Mouse (Mus musculus): ENCODE results near the gene Vars. TPM values are rescaled to one million over a fixed set of nuclear protein-coding genes. Genes with fewer than 3 reads are reported as not detected.

Vars gene
- polyA plus RNA-seq, 1 experiment from 2014 or later = 112 TPM

- DNase-seq (no peak), ATAC-seq (ENCODE audit: low read depth) (no peak)
- Histone ChIP-seq H3K9ac (peak overlapping the region; percentile 95), H3K27ac (peak overlapping the region; percentile 97), H3K36me3 (no peaks in the 10 kb centered on the region), H3K27me3 (no peaks in the 10 kb centered on the region), H3K4me1 (replicated peaks) (peaks cover 82% of the 10 kb centered on the region), H3K9me3 (replicated peaks) (no peaks in the 10 kb centered on the region), H3K4me3 (replicated peaks) (peak overlapping the region; percentile 75), H3K4me2 (peak overlapping the region; percentile 100)
- 3% methylated on average over 48 of the region's 48 CpGs for whole genome bisulfite sequencing (ENCODE audit: insufficient replicate concordance)
Measured at GRCm38 (mm10) chr17:35045807-35046680, 45.3 kb downstream of the Vars start.

- Histone ChIP-seq H3K4me2 (peak within 1 kb of the TSS; percentile 100), H3K9ac (peak within 1 kb of the TSS; percentile 95), H3K27me3 (no peaks in the 10 kb centered on the region), H3K27ac (peak within 1 kb of the TSS; percentile 97), H3K36me3 (no peaks in the 10 kb centered on the region), H3K9me3 (replicated peaks) (no peaks in the 10 kb centered on the region), H3K4me3 (replicated peaks) (peak within 1 kb of the TSS; percentile 75), H3K4me1 (replicated peaks) (peaks cover 82% of the 10 kb centered on the region)
- DNase-seq (peak; percentile 97), ATAC-seq (ENCODE audit: low read depth) (peak; percentile 85)
- 1% methylated on average over 33 of the region's 33 CpGs for WGBS (ENCODE audit: insufficient replicate concordance)
Measured at GRCm38 (mm10) chr17:35046681-35047455, 46.1 kb downstream of the Vars start, which contains the start of gene Msh5. TSS of gene Msh5 (minus strand) at chr17:35046745.

- Histone ChIP-seq H3K4me3 (replicated peaks) (peak overlapping the region; percentile 75), H3K9me3 (replicated peaks) (no peaks in the 10 kb centered on the region), H3K4me1 (replicated peaks) (peaks cover 88% of the 10 kb centered on the region), H3K9ac (peak overlapping the region; percentile 92), H3K36me3 (peaks cover 7% of the 10 kb centered on the region), H3K27ac (peak overlapping the region; percentile 97), H3K27me3 (no peaks in the 10 kb centered on the region), H3K4me2 (peak overlapping the region; percentile 100)
- DNase-seq (no peak), ATAC-seq (ENCODE audit: low read depth) (no peak)
- WGBS (ENCODE audit: insufficient replicate concordance) = 12% methylated on average over 1 of the region's 1 CpGs
Measured at GRCm38 (mm10) chr17:35047688-35048087, 46.9 kb downstream of the Vars start.

- peak overlapping the region; percentile 100 for H3K4me2 ChIP-seq
- H3K9me3 ChIP-seq (replicated peaks) = no peaks in the 10 kb centered on the region
- 2% methylated on average over 11 of the region's 11 CpGs for WGBS (ENCODE audit: insufficient replicate concordance)
- no peak for DNase-seq
- peak overlapping the region; percentile 97 for H3K27ac ChIP-seq
- peaks cover 13% of the 10 kb centered on the region for H3K36me3 ChIP-seq
- peak overlapping the region; percentile 92 for H3K9ac ChIP-seq
- ATAC-seq (ENCODE audit: low read depth) = no peak
- H3K4me1 ChIP-seq (replicated peaks) = peaks cover 86% of the 10 kb centered on the region
- H3K4me3 ChIP-seq (replicated peaks) = peak overlapping the region; percentile 75
- no peaks in the 10 kb centered on the region for H3K27me3 ChIP-seq
Measured at GRCm38 (mm10) chr17:35048149-35048931, 47.6 kb downstream of the Vars start.

GRCm38 (mm10) chr17:35048932-35049440, 48.2 kb downstream of the Vars start:
- DNase-seq (no peak), ATAC-seq (ENCODE audit: low read depth) (no peak)
- WGBS (ENCODE audit: insufficient replicate concordance) = 32% methylated on average over 5 of the region's 5 CpGs
- Histone ChIP-seq H3K9me3 (replicated peaks) (no peaks in the 10 kb centered on the region), H3K27ac (peak overlapping the region; percentile 97), H3K36me3 (peaks cover 20% of the 10 kb centered on the region), H3K27me3 (no peaks in the 10 kb centered on the region), H3K4me2 (peak overlapping the region; percentile 100), H3K4me1 (replicated peaks) (peaks cover 82% of the 10 kb centered on the region), H3K4me3 (replicated peaks) (0 out of 2 replicates have a peak overlapping the region, but pooled peaks have one; percentile 78), H3K9ac (peak overlapping the region; percentile 92)

GRCm38 (mm10) chr17:35049561-35050016, 48.8 kb downstream of the Vars start, which contains the start of gene Clic1:
TSS of gene Clic1 (plus strand) at chr17:35049966.
- H3K9ac ChIP-seq = peak within 1 kb of the TSS; percentile 92
- H3K4me1 ChIP-seq (replicated peaks) = peaks cover 78% of the 10 kb centered on the region
- H3K27me3 ChIP-seq = no peaks in the 10 kb centered on the region
- ATAC-seq (ENCODE audit: low read depth) (peak; percentile 9), DNase-seq (peak; percentile 60)
- peak within 1 kb of the TSS; percentile 100 for H3K4me2 ChIP-seq
- no peaks in the 10 kb centered on the region for H3K9me3 ChIP-seq (replicated peaks)
- H3K4me3 ChIP-seq (replicated peaks) = peak within 1 kb of the TSS; percentile 78
- peak within 1 kb of the TSS; percentile 97 for H3K27ac ChIP-seq
- H3K36me3 ChIP-seq = peaks cover 26% of the 10 kb centered on the region
- WGBS (ENCODE audit: insufficient replicate concordance) = 2% methylated on average over 11 of the region's 11 CpGs

GRCm38 (mm10) chr17:35050126-35050750, 49.5 kb downstream of the Vars start:
- Histone ChIP-seq H3K9me3 (replicated peaks) (no peaks in the 10 kb centered on the region), H3K27me3 (no peaks in the 10 kb centered on the region), H3K4me2 (peak overlapping the region; percentile 100), H3K4me1 (replicated peaks) (peaks cover 75% of the 10 kb centered on the region), H3K27ac (peak overlapping the region; percentile 97), H3K4me3 (replicated peaks) (peak overlapping the region; percentile 78), H3K9ac (peak overlapping the region; percentile 92), H3K36me3 (peaks cover 31% of the 10 kb centered on the region)
- peak; percentile 51 for ATAC-seq (ENCODE audit: low read depth)
- under 1% methylated on average over 27 of the region's 27 CpGs for WGBS (ENCODE audit: insufficient replicate concordance)
- peak; percentile 63 for DNase-seq

GRCm38 (mm10) chr17:35051156-35052086, 50.6 kb downstream of the Vars start:
- WGBS (ENCODE audit: insufficient replicate concordance) = 2% methylated on average over 21 of the region's 21 CpGs
- DNase-seq (peak; percentile 63), ATAC-seq (ENCODE audit: low read depth) (peak; percentile 43)
- no peaks in the 10 kb centered on the region for H3K9me3 ChIP-seq (replicated peaks)
- peaks cover 74% of the 10 kb centered on the region for H3K4me1 ChIP-seq (replicated peaks)
- H3K27ac ChIP-seq = peak overlapping the region; percentile 97
- H3K36me3 ChIP-seq = peaks cover 43% of the 10 kb centered on the region
- H3K4me3 ChIP-seq (replicated peaks) = peak overlapping the region; percentile 78
- peak overlapping the region; percentile 92 for H3K9ac ChIP-seq
- H3K4me2 ChIP-seq = peak overlapping the region; percentile 100
- no peaks in the 10 kb centered on the region for H3K27me3 ChIP-seq

GRCm38 (mm10) chr17:35052271-35052798, 51.5 kb downstream of the Vars start:
- WGBS (ENCODE audit: insufficient replicate concordance) = 82% methylated on average over 12 of the region's 12 CpGs
- ATAC-seq (ENCODE audit: low read depth) (no peak), DNase-seq (no peak)
- Histone ChIP-seq H3K4me1 (replicated peaks) (peaks cover 73% of the 10 kb centered on the region), H3K9ac (peak overlapping the region; percentile 92), H3K4me2 (peak overlapping the region; percentile 100), H3K4me3 (replicated peaks) (peak overlapping the region; percentile 78), H3K27ac (peak overlapping the region; percentile 97), H3K36me3 (peaks cover 49% of the 10 kb centered on the region), H3K9me3 (replicated peaks) (no peaks in the 10 kb centered on the region), H3K27me3 (no peaks in the 10 kb centered on the region)
